Mouse (Mus musculus): ENCODE results near the gene Lrig1. TPM values are rescaled to one million over a fixed set of nuclear protein-coding genes. Genes with fewer than 3 reads are reported as not detected.

Lrig1 gene
- polyA plus RNA-seq, 1 experiment, result 12.1 TPM

DNA sequence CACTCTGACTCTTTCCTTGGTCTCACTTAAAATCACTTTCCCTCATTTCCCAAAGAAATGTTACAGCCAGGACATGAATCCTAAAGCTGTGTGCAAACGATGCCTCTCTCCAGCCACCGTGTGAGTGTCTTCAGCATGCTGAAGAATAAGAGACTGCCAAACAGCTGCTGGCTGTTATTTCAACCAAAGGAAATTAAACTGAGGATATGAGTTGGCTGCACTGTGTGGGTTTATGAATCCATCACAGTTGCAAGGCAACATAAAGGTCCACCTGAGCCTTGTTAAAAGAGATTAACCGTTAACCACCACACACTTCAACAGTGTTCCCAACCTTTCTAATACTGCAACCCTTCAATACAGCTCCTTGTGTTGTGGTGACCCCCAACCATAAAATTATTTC lies 22.5 kb downstream of the Lrig1 start:
- Histone ChIP-seq H3K4me1 (ENCODE audit: control insufficient read depth, insufficient read depth, low read length) (peaks cover 21% of the 10 kb centered on the region), H3K27ac (ENCODE audit: insufficient read depth, low read depth, low read length) (no peak overlapping the region), H3K27me3 (replicated peaks; ENCODE audit: control insufficient read depth, insufficient read depth, low read length) (no peaks in the 10 kb centered on the region), H3K36me3 (ENCODE audit: control insufficient read depth, insufficient read depth, low read length) (no peaks in the 10 kb centered on the region), H3K4me3 (ENCODE audit: insufficient read depth, low read depth, low read length) (no peak overlapping the region)
- DNase-seq, result no peak
- TF ChIP-seq CTCF (conservative IDR thresholded peaks at IDR 0.05; ENCODE audit: insufficient read depth, insufficient read length, low read depth, low read length) (no peak), POLR2A (IDR thresholded peaks at IDR 0.05; ENCODE audit: low read depth, low read length) (no peak)
- 26% methylated on average over 3 of the region's 3 CpGs for WGBS

DNA sequence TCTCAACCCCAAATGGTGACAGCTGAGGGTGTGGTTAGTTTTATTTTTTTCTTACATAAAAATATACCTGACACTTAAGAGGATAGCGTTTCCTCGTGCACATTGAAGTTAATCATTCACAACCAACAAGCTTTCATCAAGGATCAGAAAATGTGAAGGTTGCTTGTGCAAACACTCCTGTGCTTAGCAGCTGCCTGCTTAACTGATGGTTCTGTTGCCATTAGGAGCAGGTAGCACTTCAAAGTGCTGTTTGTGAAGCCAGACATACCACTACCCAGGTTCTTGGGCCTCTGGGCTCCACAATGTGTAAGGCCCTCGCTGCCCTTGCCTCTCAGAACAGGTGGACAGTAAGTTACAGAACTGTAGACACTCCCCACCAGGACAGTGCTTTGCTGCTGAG lies 23.1 kb downstream of the Lrig1 start:
- no peaks in the 10 kb centered on the region for H3K36me3 ChIP-seq (ENCODE audit: control insufficient read depth, insufficient read depth, low read length)
- H3K4me3 ChIP-seq (ENCODE audit: insufficient read depth, low read depth, low read length), result no peak overlapping the region
- no peak for DNase-seq
- 35% methylated on average over 3 of the region's 3 CpGs for WGBS
- H3K4me1 ChIP-seq (ENCODE audit: control insufficient read depth, insufficient read depth, low read length), result peaks cover 19% of the 10 kb centered on the region
- TF ChIP-seq CTCF (conservative IDR thresholded peaks at IDR 0.05; ENCODE audit: insufficient read depth, insufficient read length, low read depth, low read length), result no peak
- TF ChIP-seq POLR2A (IDR thresholded peaks at IDR 0.05; ENCODE audit: low read depth, low read length), result no peak
- H3K27ac ChIP-seq (ENCODE audit: insufficient read depth, low read depth, low read length), result no peak overlapping the region
- no peaks in the 10 kb centered on the region for H3K27me3 ChIP-seq (replicated peaks; ENCODE audit: control insufficient read depth, insufficient read depth, low read length)

DNA sequence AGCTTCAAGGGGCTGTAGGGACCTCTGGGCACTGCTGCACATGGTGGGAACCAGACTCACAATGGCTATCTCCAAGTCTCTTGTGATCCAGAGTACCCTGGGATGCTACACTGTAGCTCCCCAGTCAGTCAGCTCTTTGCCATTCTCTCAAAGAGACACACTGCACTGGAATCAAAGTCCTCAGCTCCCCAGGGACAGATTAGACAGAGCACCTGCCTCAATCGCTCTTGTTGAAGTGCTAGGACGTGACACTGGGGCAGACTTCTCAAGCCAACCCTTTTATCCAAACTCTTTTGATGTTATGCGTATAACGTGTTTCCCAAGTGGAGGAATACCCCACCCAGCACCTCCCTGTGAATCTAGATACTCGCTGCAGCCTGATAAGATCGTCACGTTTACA lies 23.7 kb downstream of the Lrig1 start:
- Histone ChIP-seq H3K4me3 (ENCODE audit: insufficient read depth, low read depth, low read length) (no peak overlapping the region), H3K4me1 (ENCODE audit: control insufficient read depth, insufficient read depth, low read length) (peaks cover 14% of the 10 kb centered on the region), H3K27ac (ENCODE audit: insufficient read depth, low read depth, low read length) (no peak overlapping the region), H3K27me3 (replicated peaks; ENCODE audit: control insufficient read depth, insufficient read depth, low read length) (no peaks in the 10 kb centered on the region), H3K36me3 (ENCODE audit: control insufficient read depth, insufficient read depth, low read length) (no peaks in the 10 kb centered on the region)
- DNase-seq, result no peak
- TF ChIP-seq POLR2A (IDR thresholded peaks at IDR 0.05; ENCODE audit: low read depth, low read length) (no peak), CTCF (conservative IDR thresholded peaks at IDR 0.05; ENCODE audit: insufficient read depth, insufficient read length, low read depth, low read length) (no peak)
- 63% methylated on average over 7 of the region's 7 CpGs for WGBS

DNA sequence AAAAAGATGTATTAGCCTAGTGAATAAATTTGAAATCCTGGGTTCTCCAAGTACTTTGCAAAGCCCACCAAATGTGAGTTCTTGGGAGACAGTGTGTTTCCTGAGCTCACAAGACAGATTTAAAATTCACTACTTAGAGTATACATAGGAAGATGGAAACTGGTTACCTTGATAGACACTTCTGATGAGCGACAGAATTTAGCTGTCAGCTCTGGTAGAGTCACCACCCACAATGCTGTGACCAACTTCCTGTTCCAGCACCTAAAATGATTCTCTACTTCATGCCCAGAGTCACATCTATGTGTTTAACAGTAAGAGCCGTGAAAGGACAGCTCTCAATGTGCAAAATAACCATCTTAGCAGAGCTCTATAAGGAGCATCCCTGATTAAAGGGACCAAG lies 27.5 kb downstream of the Lrig1 start:
- Histone ChIP-seq H3K4me1 (ENCODE audit: control insufficient read depth, insufficient read depth, low read length) (peaks cover 30% of the 10 kb centered on the region), H3K4me3 (ENCODE audit: insufficient read depth, low read depth, low read length) (no peak overlapping the region), H3K27ac (ENCODE audit: insufficient read depth, low read depth, low read length) (no peak overlapping the region), H3K36me3 (ENCODE audit: control insufficient read depth, insufficient read depth, low read length) (no peaks in the 10 kb centered on the region), H3K27me3 (replicated peaks; ENCODE audit: control insufficient read depth, insufficient read depth, low read length) (no peaks in the 10 kb centered on the region)
- TF ChIP-seq POLR2A (IDR thresholded peaks at IDR 0.05; ENCODE audit: low read depth, low read length) (no peak), CTCF (conservative IDR thresholded peaks at IDR 0.05; ENCODE audit: insufficient read depth, insufficient read length, low read depth, low read length) (no peak)
- WGBS, result 82% methylated on average over 2 of the region's 2 CpGs
- no peak for DNase-seq

DNA sequence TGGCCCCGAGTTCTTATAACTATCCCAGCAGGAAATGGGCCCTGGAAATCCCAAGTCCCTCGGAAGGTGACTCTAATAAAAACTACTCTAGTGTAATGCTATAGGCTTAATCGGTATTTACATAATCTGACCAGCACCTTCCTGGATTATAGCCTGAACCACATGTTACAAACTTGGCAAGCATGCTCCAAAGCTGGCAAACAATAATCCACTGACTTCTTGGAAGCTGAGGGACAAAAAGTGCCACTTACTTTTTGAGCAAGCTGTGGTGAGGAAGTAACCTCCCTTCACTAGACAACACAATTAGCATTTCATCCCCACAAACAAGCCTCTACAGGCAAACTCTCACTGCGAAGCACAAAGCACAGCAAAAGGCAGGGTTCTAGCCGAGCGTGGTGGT lies 30.6 kb downstream of the Lrig1 start:
- peaks cover 46% of the 10 kb centered on the region for H3K4me1 ChIP-seq (ENCODE audit: control insufficient read depth, insufficient read depth, low read length)
- no peak overlapping the region for H3K27ac ChIP-seq (ENCODE audit: insufficient read depth, low read depth, low read length)
- 62% methylated on average over 6 of the region's 6 CpGs for WGBS
- no peaks in the 10 kb centered on the region for H3K36me3 ChIP-seq (ENCODE audit: control insufficient read depth, insufficient read depth, low read length)
- H3K27me3 ChIP-seq (replicated peaks; ENCODE audit: control insufficient read depth, insufficient read depth, low read length), result no peaks in the 10 kb centered on the region
- no peak overlapping the region for H3K4me3 ChIP-seq (ENCODE audit: insufficient read depth, low read depth, low read length)
- TF ChIP-seq CTCF (conservative IDR thresholded peaks at IDR 0.05; ENCODE audit: insufficient read depth, insufficient read length, low read depth, low read length) (no peak), POLR2A (IDR thresholded peaks at IDR 0.05; ENCODE audit: low read depth, low read length) (no peak)
- DNase-seq, result peak; percentile 87

DNA sequence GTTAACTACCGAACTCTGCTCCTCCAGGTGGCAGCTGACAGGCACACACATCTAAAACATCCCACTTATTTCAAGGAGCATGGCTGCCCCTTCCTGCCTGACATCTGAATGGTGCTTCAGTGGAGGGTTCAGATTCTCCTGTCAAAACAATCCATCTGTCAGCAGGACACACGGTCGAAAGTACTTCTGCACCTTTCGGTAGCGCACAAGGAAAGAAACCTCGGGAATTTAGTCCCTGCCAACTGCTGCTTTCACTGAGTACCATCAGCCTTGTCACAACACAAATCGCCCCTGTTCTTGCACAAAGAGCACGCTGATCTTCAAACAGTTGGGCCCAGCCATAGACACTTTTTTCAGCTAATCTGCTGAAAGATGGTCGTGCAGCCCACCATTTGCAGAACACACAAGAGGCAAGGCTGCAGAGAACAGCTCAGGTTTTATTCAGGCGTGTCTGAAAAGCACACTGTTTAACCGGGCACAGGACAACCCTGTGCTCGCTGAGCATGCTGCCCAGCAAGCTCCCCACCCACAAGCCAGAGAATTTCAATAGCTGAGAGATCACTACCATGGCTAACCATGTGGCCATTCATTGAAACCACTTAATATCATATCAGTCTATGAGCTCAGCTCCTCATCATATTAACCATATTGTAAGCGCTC lies 31.6 kb downstream of the Lrig1 start:
- no peak for TF ChIP-seq POLR2A (IDR thresholded peaks at IDR 0.05; ENCODE audit: low read depth, low read length)
- no peak for TF ChIP-seq CTCF (conservative IDR thresholded peaks at IDR 0.05; ENCODE audit: insufficient read depth, insufficient read length, low read depth, low read length)
- WGBS, result 47% methylated on average over 13 of the region's 13 CpGs
- Histone ChIP-seq H3K27me3 (replicated peaks; ENCODE audit: control insufficient read depth, insufficient read depth, low read length) (no peaks in the 10 kb centered on the region), H3K27ac (ENCODE audit: insufficient read depth, low read depth, low read length) (no peak overlapping the region), H3K4me1 (ENCODE audit: control insufficient read depth, insufficient read depth, low read length) (peaks cover 51% of the 10 kb centered on the region), H3K36me3 (ENCODE audit: control insufficient read depth, insufficient read depth, low read length) (no peaks in the 10 kb centered on the region), H3K4me3 (ENCODE audit: insufficient read depth, low read depth, low read length) (no peak overlapping the region)
- peak; percentile 61 for DNase-seq

DNA sequence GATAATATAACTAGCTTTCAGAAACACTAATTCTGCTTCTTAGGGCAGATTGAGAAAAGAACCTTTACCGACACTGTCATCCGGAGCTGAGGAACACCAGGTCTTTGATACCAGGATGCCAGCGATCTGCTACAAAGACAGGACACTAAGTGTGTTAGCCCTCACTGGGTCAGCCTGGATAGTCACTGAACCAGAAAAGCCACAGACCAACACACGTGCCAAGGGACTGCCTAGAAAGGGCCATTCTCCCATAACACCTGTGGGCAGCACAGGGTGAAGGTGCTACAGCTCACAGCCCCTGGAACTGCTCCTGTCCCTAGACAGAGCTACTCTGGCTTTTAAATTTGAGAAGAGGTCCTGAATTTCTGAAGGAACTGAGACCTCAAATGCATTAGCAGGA lies 32.8 kb downstream of the Lrig1 start:
- TF ChIP-seq POLR2A (IDR thresholded peaks at IDR 0.05; ENCODE audit: low read depth, low read length), result no peak
- TF ChIP-seq CTCF (conservative IDR thresholded peaks at IDR 0.05; ENCODE audit: insufficient read depth, insufficient read length, low read depth, low read length), result no peak
- Histone ChIP-seq H3K4me1 (ENCODE audit: control insufficient read depth, insufficient read depth, low read length) (peaks cover 51% of the 10 kb centered on the region), H3K36me3 (ENCODE audit: control insufficient read depth, insufficient read depth, low read length) (no peaks in the 10 kb centered on the region), H3K4me3 (ENCODE audit: insufficient read depth, low read depth, low read length) (no peak overlapping the region), H3K27ac (ENCODE audit: insufficient read depth, low read depth, low read length) (no peak overlapping the region), H3K27me3 (replicated peaks; ENCODE audit: control insufficient read depth, insufficient read depth, low read length) (no peaks in the 10 kb centered on the region)
- DNase-seq, result peak; percentile 88
- 47% methylated on average over 4 of the region's 4 CpGs for WGBS

All from kidney, adult 2 months (tissue).